Mouse (Mus musculus) liver, adult 2 months (tissue): ENCODE measurements at regions not wholly inside any gene's neighbourhood (a gene's known extent, or its start where the extent isn't known, plus 50 kb on each side); places are given as distances from the start of the nearest gene placed in this dataset.

Source experiments
- DNase-seq: peaks from one replicate; pipeline ENCODE4 v3.0.0-alpha.2; 2011; ENCODE audit warnings: low read depth, low spot score; ENCODE audit errors: extremely low read depth
- H3K27ac ChIP-seq: fragments of 200-500 bp; replicated peaks from 2 replicates; pipeline ENCODE4 v1.5.1; 2012; ENCODE audit warnings: low read depth, mild to moderate bottlenecking, control low read depth, inconsistent platforms, low read length; ENCODE audit not compliant: insufficient read depth
- H3K27me3 ChIP-seq: fragments of 200-500 bp; 2 replicates; pipeline ENCODE4 v1.6.1; 2012; ENCODE audit warnings: mild to moderate bottlenecking, moderate library complexity, low read length, inconsistent platforms; ENCODE audit not compliant: control insufficient read depth, insufficient read depth
- H3K36me3 ChIP-seq: fragments of 200-500 bp; 2 replicates; pipeline ENCODE4 v1.6.1; 2012; ENCODE audit warnings: low read length, inconsistent platforms; ENCODE audit not compliant: control insufficient read depth, insufficient read depth
- H3K4me1 ChIP-seq: fragments of 200-500 bp; 2 replicates; pipeline ENCODE4 v1.6.1; 2011; ENCODE audit warnings: low read length; ENCODE audit not compliant: control insufficient read depth, insufficient read depth
- H3K4me3 ChIP-seq: fragments of 200-500 bp; 2 replicates; pipeline ENCODE4 v1.5.1; 2011; ENCODE audit warnings: low read depth, mild to moderate bottlenecking, control low read depth, low read length, moderate library complexity; ENCODE audit not compliant: insufficient read depth
- H3K79me2 ChIP-seq: fragments of 200-500 bp; 2 replicates; pipeline ENCODE4 v1.6.1; 2012; ENCODE audit warnings: inconsistent platforms, mild to moderate bottlenecking, low read length, moderate library complexity; ENCODE audit not compliant: control insufficient read depth, insufficient read depth
- H3K9ac ChIP-seq: fragments of 200-500 bp; 2 replicates; pipeline ENCODE4 v1.6.1; 2012; ENCODE audit warnings: low read depth, mild to moderate bottlenecking, control low read depth, inconsistent platforms, low read length
- CTCF ChIP-seq: fragments of 200-500 bp; IDR thresholded peaks from 2 replicates; pipeline ENCODE4 v1.5.1; 2011; ENCODE audit warnings: low read depth, low read length, control low read depth
- POLR2A ChIP-seq: fragments of 200-500 bp; IDR thresholded peaks from 2 replicates; pipeline ENCODE4 v1.6.1; 2011; ENCODE audit warnings: low read length, control low read depth; ENCODE audit not compliant: insufficient read depth; ENCODE audit errors: extremely low read depth
- WGBS: fragments of 180-500 bp; shearing (Covaris S2); methylation state at CpG from one replicate; pipeline ENCODE4 v1.1.7; 2018; 5-methylcytosine and 5-hydroxymethylcytosine counted together

- H3K36me3 ChIP-seq = no peaks in the 10 kb centered on the region
- H3K79me2 ChIP-seq = no peaks in the 10 kb centered on the region
- WGBS = 68% methylated on average over 3 of the region's 3 CpGs
- no peaks in the 10 kb centered on the region for H3K4me1 ChIP-seq
- TF ChIP-seq CTCF = no peak
- no peak for TF ChIP-seq POLR2A
- H3K4me3 ChIP-seq = no peak overlapping the region
- no peak overlapping the region for H3K27ac ChIP-seq
- DNase-seq = no peak
- no peaks in the 10 kb centered on the region for H3K27me3 ChIP-seq
- H3K9ac ChIP-seq = no peak overlapping the region
Measured at GRCm38 (mm10) chr8:41815272-41815671, 398.4 kb upstream of the Frg1 start.

- H3K79me2 ChIP-seq = no peaks in the 10 kb centered on the region
- no peak for DNase-seq
- WGBS = 65% methylated on average over 2 of the region's 2 CpGs
- no peak overlapping the region for H3K27ac ChIP-seq
- no peak overlapping the region for H3K9ac ChIP-seq
- TF ChIP-seq POLR2A = no peak
- no peak for TF ChIP-seq CTCF
- no peaks in the 10 kb centered on the region for H3K4me1 ChIP-seq
- H3K4me3 ChIP-seq = no peak overlapping the region
- no peaks in the 10 kb centered on the region for H3K27me3 ChIP-seq
- no peaks in the 10 kb centered on the region for H3K36me3 ChIP-seq
Measured at GRCm38 (mm10) chr8:41795625-41796024, 378.8 kb upstream of the Frg1 start.

- no peaks in the 10 kb centered on the region for H3K79me2 ChIP-seq
- 79% methylated on average over 9 of the region's 9 CpGs for WGBS
- H3K27me3 ChIP-seq = no peaks in the 10 kb centered on the region
- no peak for DNase-seq
- no peak overlapping the region for H3K9ac ChIP-seq
- no peak overlapping the region for H3K27ac ChIP-seq
- no peaks in the 10 kb centered on the region for H3K36me3 ChIP-seq
- TF ChIP-seq POLR2A (no peak), CTCF (no peak)
- no peak overlapping the region for H3K4me3 ChIP-seq
- no peaks in the 10 kb centered on the region for H3K4me1 ChIP-seq
Measured at GRCm38 (mm10) chr8:41786952-41787861, 370.3 kb upstream of the Frg1 start.

GRCm38 (mm10) chr8:41785977-41786376 lies 369.1 kb upstream of the Frg1 start:
- TF ChIP-seq CTCF (no peak), POLR2A (no peak)

GRCm38 (mm10) chr8:41782837-41783236 lies 366.0 kb upstream of the Frg1 start:
- DNase-seq = no peak
- no peak overlapping the region for H3K27ac ChIP-seq
- 54% methylated on average over 1 of the region's 1 CpGs for WGBS
- H3K9ac ChIP-seq = no peak overlapping the region
- H3K36me3 ChIP-seq = no peaks in the 10 kb centered on the region
- TF ChIP-seq CTCF (no peak), POLR2A (no peak)
- no peak overlapping the region for H3K4me3 ChIP-seq
- H3K4me1 ChIP-seq = no peaks in the 10 kb centered on the region
- no peaks in the 10 kb centered on the region for H3K79me2 ChIP-seq
- H3K27me3 ChIP-seq = no peaks in the 10 kb centered on the region

More at GRCm38 (mm10) chr8:41785977-41786376, 369.1 kb upstream of the Frg1 start:
- no peak overlapping the region for H3K27ac ChIP-seq
- H3K9ac ChIP-seq = no peak overlapping the region
- H3K36me3 ChIP-seq = no peaks in the 10 kb centered on the region
- WGBS = 75% methylated on average over 2 of the region's 2 CpGs
- no peaks in the 10 kb centered on the region for H3K79me2 ChIP-seq
- no peaks in the 10 kb centered on the region for H3K4me1 ChIP-seq
- H3K27me3 ChIP-seq = no peaks in the 10 kb centered on the region
- no peak for DNase-seq
- no peak overlapping the region for H3K4me3 ChIP-seq

DNA sequence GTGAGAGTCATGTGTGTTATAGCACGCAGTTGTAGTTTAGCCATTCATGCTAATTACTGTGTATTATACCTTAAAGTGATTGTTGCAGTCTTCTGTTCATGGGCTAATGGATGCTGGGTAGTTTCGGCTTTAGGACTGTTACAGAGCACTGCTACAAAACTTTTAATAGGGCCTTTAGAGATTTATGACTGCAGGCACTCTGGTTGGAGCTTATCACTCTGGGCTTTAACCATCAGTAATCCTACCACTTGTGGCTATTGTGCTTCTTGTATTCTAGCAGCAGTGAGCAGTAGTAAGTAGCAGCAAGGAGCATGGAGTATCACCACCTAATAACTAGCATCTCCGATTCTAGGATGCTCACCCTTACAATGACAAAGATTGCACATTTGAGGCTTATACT lies 362.6 kb upstream of the Frg1 start:
- 91% methylated on average over 3 of the region's 3 CpGs for WGBS
- H3K79me2 ChIP-seq = no peaks in the 10 kb centered on the region
- no peak for DNase-seq
- H3K4me3 ChIP-seq = no peak overlapping the region
- no peak overlapping the region for H3K9ac ChIP-seq
- H3K27me3 ChIP-seq = no peaks in the 10 kb centered on the region
- no peaks in the 10 kb centered on the region for H3K4me1 ChIP-seq
- H3K36me3 ChIP-seq = no peaks in the 10 kb centered on the region
- no peak overlapping the region for H3K27ac ChIP-seq
- TF ChIP-seq POLR2A (no peak), CTCF (no peak)
